Mouse (Mus musculus): ENCODE measurements around the gene Gm17361. TPM values are rescaled to one million over a fixed set of nuclear protein-coding genes. Genes with fewer than 3 reads are reported as not detected.
"Not testable (repeated sequence)": the region's sequence is repeated elsewhere in the genome, so short reads cannot be mapped to it uniquely, and the experiment has no call there.

Gm17361 gene
- not detected in 2 replicates for polyA plus RNA-seq (2015; fragmentation: Nextera tagmentation; extraction: Ambion mirVana)

DNA sequence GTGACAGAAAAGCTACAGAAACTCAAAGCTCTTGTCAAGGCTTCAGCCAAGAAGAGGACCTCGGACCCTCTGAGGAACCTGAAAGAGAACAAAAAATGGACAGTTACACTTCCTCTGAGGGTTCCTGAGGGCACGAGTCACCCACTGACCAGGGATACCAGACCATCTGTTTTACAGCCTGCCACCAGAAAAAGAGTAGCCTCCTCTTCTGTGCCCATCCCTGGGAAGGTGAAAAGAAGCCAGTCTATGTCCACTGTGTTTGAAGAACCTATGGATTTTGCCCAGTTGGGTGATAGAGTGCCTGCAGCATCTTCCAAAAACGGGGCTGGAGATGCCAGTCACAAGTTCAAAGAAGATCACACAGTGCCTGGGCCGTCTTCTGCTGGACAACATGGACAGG is at the start of gene Gm17361:
TSS of gene Gm17361 (plus strand) at position 301 of the 400 bp plus-strand sequence.
- WGBS, result no CpG with 5 or more reads among the region's 4 CpGs
- not testable (repeated sequence) for ATAC-seq (ENCODE audit: insufficient read depth, low FRiP score)

More for the DNA sequence above, at the start of gene Gm17361:
- H3K27ac ChIP-seq (ENCODE audit: low read length); H3K4me2 ChIP-seq (ENCODE audit: low read depth, low read length); H3K36me3 ChIP-seq (ENCODE audit: control insufficient read depth, insufficient read depth, low read length); H3K27me3 ChIP-seq (ENCODE audit: control insufficient read depth, insufficient read depth, low read length); H3K4me1 ChIP-seq (ENCODE audit: control insufficient read depth, insufficient read depth, low read length); H3K9me3 ChIP-seq (replicated peaks; ENCODE audit: control insufficient read depth, low read length); H3K9ac ChIP-seq (ENCODE audit: low read length); H3K4me3 ChIP-seq (replicated peaks; ENCODE audit: low read length): not testable (repeated sequence)

All from stomach, embryonic 16.5 days (tissue).